8 mouse cellular contexts compared by ENCODE assay signal in the genomic region with DNA sequence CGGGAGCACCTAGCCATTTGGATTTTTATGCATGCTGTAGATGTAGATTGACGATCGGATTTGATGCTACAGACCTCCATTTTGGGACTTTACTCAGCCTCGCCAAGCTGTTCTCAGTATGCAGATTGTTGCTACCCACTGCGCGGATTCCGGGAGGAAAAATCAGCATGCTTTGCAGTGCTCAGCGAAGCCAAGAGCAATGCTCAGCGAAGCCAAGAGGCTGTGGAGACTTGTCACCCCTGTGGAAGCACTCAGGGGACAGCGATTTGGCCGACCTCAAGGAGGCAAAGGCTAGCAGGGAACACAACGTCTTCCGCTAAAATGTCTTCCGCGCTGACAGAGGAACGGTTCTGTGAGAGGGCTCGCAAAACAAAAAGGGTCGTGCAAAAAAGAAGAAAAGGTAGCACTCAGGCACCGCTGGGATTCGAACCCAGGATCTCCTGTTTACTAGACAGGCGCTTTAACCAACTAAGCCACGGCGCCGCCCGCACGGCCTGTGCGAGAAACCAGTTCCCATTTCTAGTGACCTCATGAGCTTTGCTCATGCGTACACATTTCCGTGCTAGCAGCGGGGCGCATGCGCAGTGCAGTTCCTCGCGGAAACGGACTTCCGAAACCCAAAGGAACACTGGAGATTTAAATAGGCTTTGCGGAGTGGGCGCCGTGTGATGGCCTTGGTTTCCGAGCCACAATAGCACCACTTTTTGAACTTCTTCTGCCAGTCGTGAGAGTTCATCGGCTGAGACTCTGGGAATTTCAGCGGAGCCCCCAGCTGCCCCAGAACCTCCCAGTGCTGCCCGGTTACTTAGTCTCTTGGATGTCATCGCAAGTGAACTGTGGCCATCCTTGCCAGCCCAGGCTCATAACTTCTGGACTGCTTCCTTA. TPM values are rescaled to one million over a fixed set of nuclear protein-coding genes. Genes with fewer than 3 reads are reported as not detected.
DNase-seq lines count a peak whose midpoint lies in the region; ATAC-seq and TF ChIP-seq lines count a peak whose summit lies in the region.

No protein-coding gene starts in this region.

- H3K9ac ChIP-seq in hindbrain, postnatal 0 days (replicated peaks; ENCODE audit: low read length) = peak overlapping the region; percentile 49

- peak; percentile 86 for ATAC-seq in common myeloid progenitor, adult 5-6 weeks (replicated peaks; ENCODE audit: low read depth, poor library complexity, severe bottlenecking)
- peak; percentile 96 for ATAC-seq in hindbrain, postnatal 0 days
- ATAC-seq in megakaryocyte, adult 5-6 weeks (ENCODE audit: poor library complexity, severe bottlenecking) = peak; percentile 89

- peak overlapping the region; percentile 94 for H3K27ac ChIP-seq in gastrocnemius, adult 2 months
- H3K27ac ChIP-seq in hindbrain, postnatal 0 days = peak overlapping the region; percentile 92
- H3K27ac ChIP-seq in left cerebral cortex, adult 2 months = peak overlapping the region; percentile 94

- no peak for TF ChIP-seq CTCF in gastrocnemius, adult 2 months (IDR thresholded peaks at IDR 0.05)
- TF ChIP-seq CTCF in hindbrain, postnatal 0 days (IDR thresholded peaks at IDR 0.05; ENCODE audit: low read depth) = no peak
- no peak for TF ChIP-seq CTCF in left cerebral cortex, adult 2 months (IDR thresholded peaks at IDR 0.05)

- intact Hi-C loops in gastrocnemius, adult 2 months (cut with DNase I) = loop anchor here (2.0 kb wide), 1 partner anchor 18 kb away; no protein-coding TSS in a partner anchor
- intact Hi-C loops in left cerebral cortex, adult 2 months (cut with DNase I) = loop anchor here (2.0 kb wide), 1 partner anchor 20 kb away; the partner anchor contains the start of gene Lrp3

- H3K4me3 ChIP-seq in gastrocnemius, adult 2 months = peak overlapping the region; percentile 82
- peak overlapping the region; percentile 52 for H3K4me3 ChIP-seq in hindbrain, postnatal 0 days (ENCODE audit: low read length)
- H3K4me3 ChIP-seq in left cerebral cortex, adult 2 months = peak overlapping the region; percentile 65

- no peaks in the 10 kb centered on the region for H3K36me3 ChIP-seq in hindbrain, postnatal 0 days (ENCODE audit: insufficient read depth, low read length)

- no peaks in the 10 kb centered on the region for H3K4me1 ChIP-seq in hindbrain, postnatal 0 days (ENCODE audit: insufficient read depth, low read length)

- peak; percentile 98 for DNase-seq in ZHBTc4 (ENCODE audit: low read depth, low spot score)
- peak; percentile 95 for DNase-seq in gastrocnemius, adult 2 months
- DNase-seq in hindbrain, postnatal 0 days (ENCODE audit: low spot score) = peak; percentile 99
- peak; percentile 99 for DNase-seq in left cerebral cortex, adult 2 months (ENCODE audit: extremely low spot score in 1 of 2, low spot score in 2 of 2)
- DNase-seq in right cerebral cortex, adult 2 months (ENCODE audit: low spot score in 2 of 2) = peak; percentile 100
- DNase-seq in urinary bladder, postnatal 14 days (ENCODE audit: low spot score) = peak; percentile 98

- no peaks in the 10 kb centered on the region for H3K27me3 ChIP-seq in hindbrain, postnatal 0 days (ENCODE audit: insufficient read depth, low read length)

- WGBS in hindbrain, postnatal 0 days = under 1% methylated on average over 45 of the region's 45 CpGs

- H3K9me3 ChIP-seq in hindbrain, postnatal 0 days (ENCODE audit: low read length) = no peaks in the 10 kb centered on the region

- H3K4me2 ChIP-seq in hindbrain, postnatal 0 days (ENCODE audit: low read depth, low read length) = peak overlapping the region; percentile 53

RNA-seq across cellular contexts. Expression of gene Lrp3, which starts 19.3 kb away (rescaled TPM):
- total RNA-seq in common myeloid progenitor, adult 5-6 weeks (2017) = 0.14 TPM in 1 of 2 replicates, not detected in the other
- 1 to 10 TPM; 7.5 to 8.6 TPM for total RNA-seq in gastrocnemius, adult 2 months (2021)
- total RNA-seq in hindbrain, postnatal 0 days (2014; rRNA removed) = 132 and 137 TPM in 2 replicates
- 20.2 and 20.7 TPM in 2 replicates for polyA plus RNA-seq in hindbrain, postnatal 0 days (2015; fragmentation: Nextera tagmentation; extraction: Ambion mirVana)
- total RNA-seq in left cerebral cortex, adult 2 months (2021) = 10 to 100 TPM; 80.8 to 86.8 TPM
- not detected in 2 replicates for total RNA-seq in megakaryocyte, adult 5-6 weeks (2015)
- not detected in 2 replicates for total RNA-seq in megakaryocyte, adult 5-6 weeks (2017)

RNA-seq across cellular contexts. Expression of gene Slc7a10, which starts 48.4 kb away (rescaled TPM):
- not detected in 2 replicates for total RNA-seq in common myeloid progenitor, adult 5-6 weeks (2017)
- under 1 TPM; 0.31 to 0.47 TPM for total RNA-seq in gastrocnemius, adult 2 months (2021)
- 62.9 and 70.2 TPM in 2 replicates for total RNA-seq in hindbrain, postnatal 0 days (2014; rRNA removed)
- 47.8 and 52.8 TPM in 2 replicates for polyA plus RNA-seq in hindbrain, postnatal 0 days (2015; fragmentation: Nextera tagmentation; extraction: Ambion mirVana)
- total RNA-seq in left cerebral cortex, adult 2 months (2021) = 10 to 100 TPM; 37.1 to 47.6 TPM
- not detected in 2 replicates for total RNA-seq in megakaryocyte, adult 5-6 weeks (2015)
- total RNA-seq in megakaryocyte, adult 5-6 weeks (2017) = not detected in 2 replicates

Comparison
In these comparisons a context has a peak if more than half of its experiments do, and no peak if none do; other contexts are left out.
1. Peak in every context shown above with its lines: DNase-seq, ATAC-seq, H3K4me3 ChIP-seq and H3K27ac ChIP-seq.
2. RNA of gene Lrp3, which starts 19.3 kb away (total RNA-seq): 132 to 137 TPM in hindbrain, postnatal 0 days and 80.8 to 86.8 TPM in left cerebral cortex, adult 2 months; 7.5 to 8.6 TPM in gastrocnemius, adult 2 months, 0.14 TPM in common myeloid progenitor, adult 5-6 weeks and not detected in megakaryocyte, adult 5-6 weeks; every median in the first group is over 4 times any median in the second.
3. RNA of gene Slc7a10, which starts 48.4 kb away (total RNA-seq): 62.9 to 70.2 TPM in hindbrain, postnatal 0 days and 37.1 to 47.6 TPM in left cerebral cortex, adult 2 months; 0.31 to 0.47 TPM in gastrocnemius, adult 2 months, not detected in common myeloid progenitor, adult 5-6 weeks and not detected in megakaryocyte, adult 5-6 weeks; every median in the first group is over 10 times any median in the second.